Mouse (Mus musculus): ENCODE measurements around the gene Tmem51. TPM values are rescaled to one million over a fixed set of nuclear protein-coding genes. Genes with fewer than 3 reads are reported as not detected.

The Tmem51 gene
- polyA plus RNA-seq, 1 experiment from 2014 or later, result 4.0 TPM

DNA sequence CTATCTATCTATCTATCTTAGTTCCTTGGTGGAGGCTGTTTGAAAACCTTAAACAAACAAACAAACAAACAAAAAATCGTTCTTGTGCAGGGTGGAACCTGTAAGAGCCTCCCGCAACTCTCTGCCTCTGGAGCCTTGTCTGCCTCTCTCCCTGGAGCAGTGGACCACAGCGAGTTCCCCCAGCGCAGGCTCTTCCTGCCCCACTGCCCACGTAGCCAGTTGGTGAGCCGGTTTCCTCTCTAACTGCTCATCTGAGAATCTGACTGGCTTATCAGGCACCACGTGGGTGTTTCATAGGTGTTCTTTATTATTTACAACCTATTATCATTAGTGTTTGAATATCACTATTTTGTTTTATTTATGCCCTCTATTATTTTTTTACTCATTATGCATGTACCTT is 37.6 kb downstream of the Tmem51 start:
- Histone ChIP-seq H3K4me2 (ENCODE audit: low read depth, low read length) (no peak overlapping the region), H3K9ac (replicated peaks; ENCODE audit: low read depth, low read length) (no peak overlapping the region), H3K27me3 (ENCODE audit: control insufficient read depth, insufficient read depth, low read length) (no peaks in the 10 kb centered on the region; the same call in 1 of the 2 replicates), H3K9me3 (ENCODE audit: control insufficient read depth, low read length) (no peaks in the 10 kb centered on the region), H3K4me1 (ENCODE audit: control insufficient read depth, insufficient read depth, low read length) (no peaks in the 10 kb centered on the region), H3K27ac (ENCODE audit: low read depth, low read length) (no peak overlapping the region), H3K4me3 (ENCODE audit: low read depth, low read length) (no peak overlapping the region), H3K36me3 (ENCODE audit: control insufficient read depth, insufficient read depth, low read length) (no peaks in the 10 kb centered on the region)
- ATAC-seq (ENCODE audit: low read depth), result no peak
- 84% methylated on average over 7 of the region's 7 CpGs for WGBS

DNA sequence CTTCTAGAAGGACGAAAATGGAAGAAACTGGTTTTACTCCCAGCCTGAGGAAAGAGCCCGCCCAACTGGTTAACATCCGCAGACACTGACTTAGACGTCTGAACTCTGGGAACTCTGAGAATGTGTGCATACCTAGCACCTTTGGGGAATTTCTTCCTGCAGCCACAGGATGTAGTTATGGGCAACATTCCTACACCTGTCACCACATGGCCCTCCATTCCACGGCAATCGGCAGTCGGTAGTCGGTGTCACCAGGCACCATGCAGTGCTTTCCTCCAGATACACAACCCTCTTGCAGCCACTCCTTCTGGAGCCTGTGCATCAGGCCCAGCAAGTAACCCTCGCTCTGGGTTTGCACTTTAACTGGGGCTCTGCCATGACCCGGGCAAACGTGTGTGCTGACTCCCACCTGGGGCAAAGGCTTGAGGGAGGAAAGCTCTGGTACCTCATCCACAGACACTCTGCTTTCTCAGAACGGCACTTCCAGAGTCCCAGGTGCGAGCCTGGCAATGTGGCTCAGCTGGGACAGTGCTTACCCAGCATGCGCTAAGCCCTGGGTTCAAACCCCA is 38.4 kb downstream of the Tmem51 start:
- H3K36me3 ChIP-seq (ENCODE audit: control insufficient read depth, insufficient read depth, low read length), result no peaks in the 10 kb centered on the region
- no peak overlapping the region for H3K4me3 ChIP-seq (ENCODE audit: low read depth, low read length)
- no peaks in the 10 kb centered on the region for H3K9me3 ChIP-seq (ENCODE audit: control insufficient read depth, low read length)
- no peak overlapping the region for H3K27ac ChIP-seq (ENCODE audit: low read depth, low read length)
- no peaks in the 10 kb centered on the region for H3K4me1 ChIP-seq (ENCODE audit: control insufficient read depth, insufficient read depth, low read length)
- H3K4me2 ChIP-seq (ENCODE audit: low read depth, low read length), result no peak overlapping the region
- H3K27me3 ChIP-seq (ENCODE audit: control insufficient read depth, insufficient read depth, low read length), result no peaks in the 10 kb centered on the region; the same call in 1 of the 2 replicates
- no peak for ATAC-seq (ENCODE audit: low read depth)
- H3K9ac ChIP-seq (replicated peaks; ENCODE audit: low read depth, low read length), result no peak overlapping the region
- 88% methylated on average over 14 of the region's 14 CpGs for WGBS

DNA sequence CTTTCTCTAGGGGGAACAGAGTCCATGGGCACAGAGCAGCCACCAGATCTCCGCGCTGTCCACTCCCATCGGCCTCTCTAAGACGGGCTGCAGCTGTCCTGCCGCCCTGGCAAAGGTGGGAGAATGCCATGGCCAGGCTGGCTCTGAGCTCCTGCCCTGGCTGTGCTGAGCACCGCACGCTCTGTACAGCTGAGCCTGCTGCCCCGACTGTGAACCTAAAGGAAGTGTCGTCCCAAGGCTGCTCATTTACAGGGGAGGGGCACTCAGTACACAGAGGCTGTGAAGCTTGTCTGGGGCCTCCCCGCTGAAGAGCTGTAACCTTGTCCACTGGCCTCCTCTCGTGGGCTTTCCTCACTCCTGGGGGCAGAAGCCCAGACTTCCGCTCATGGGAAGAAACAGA is 39.7 kb downstream of the Tmem51 start:
- no peak for ATAC-seq (ENCODE audit: low read depth)
- WGBS, result 70% methylated on average over 12 of the region's 12 CpGs

DNA sequence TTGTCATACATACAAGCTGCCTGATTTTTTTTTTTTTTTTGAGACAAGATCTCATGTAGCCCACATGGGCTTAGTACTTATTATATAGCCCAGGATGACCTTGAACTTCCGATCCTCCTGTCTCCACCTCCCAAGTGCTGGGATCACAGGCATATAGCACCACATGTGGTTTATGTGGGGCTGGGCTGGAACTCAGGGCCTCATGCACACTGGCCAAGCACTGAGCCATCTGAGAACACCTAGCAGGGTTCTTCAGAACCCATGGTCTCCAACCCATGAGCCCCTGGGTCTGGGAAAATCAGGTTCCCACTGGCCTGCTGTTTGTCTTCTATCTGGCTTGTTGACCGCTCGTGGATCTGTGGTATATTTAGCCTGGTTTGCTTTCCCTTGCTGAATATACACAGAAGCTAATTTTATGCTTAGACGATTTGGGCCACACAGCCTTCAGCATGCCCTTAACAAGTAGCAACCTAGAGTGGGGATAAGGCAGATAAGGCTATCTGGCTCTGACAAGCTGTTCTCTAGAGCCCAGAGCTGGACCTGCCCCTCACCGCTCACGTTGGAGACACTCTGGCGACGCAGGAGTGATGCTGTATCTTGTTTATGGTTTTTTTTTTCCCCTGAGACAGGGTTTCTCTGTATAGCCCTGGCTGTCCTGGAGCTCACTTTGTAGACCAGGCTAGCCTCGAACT is 44.3 kb downstream of the Tmem51 start:
- Histone ChIP-seq H3K36me3 (ENCODE audit: control insufficient read depth, insufficient read depth, low read length) (no peaks in the 10 kb centered on the region), H3K4me2 (ENCODE audit: low read depth, low read length) (no peak overlapping the region), H3K27ac (ENCODE audit: low read depth, low read length) (no peak overlapping the region), H3K27me3 (ENCODE audit: control insufficient read depth, insufficient read depth, low read length) (no peaks in the 10 kb centered on the region; the same call in 1 of the 2 replicates), H3K9me3 (ENCODE audit: control insufficient read depth, low read length) (no peaks in the 10 kb centered on the region), H3K4me1 (ENCODE audit: control insufficient read depth, insufficient read depth, low read length) (no peaks in the 10 kb centered on the region), H3K4me3 (ENCODE audit: low read depth, low read length) (no peak overlapping the region), H3K9ac (replicated peaks; ENCODE audit: low read depth, low read length) (no peak overlapping the region)
- ATAC-seq (ENCODE audit: low read depth), result no peak
- WGBS, result 94% methylated on average over 9 of the region's 9 CpGs

More for the DNA sequence above, 39.7 kb downstream of the Tmem51 start:
- H3K36me3 ChIP-seq (ENCODE audit: control insufficient read depth, insufficient read depth, low read length), result no peaks in the 10 kb centered on the region
- H3K4me2 ChIP-seq (ENCODE audit: low read depth, low read length), result no peak overlapping the region
- no peak overlapping the region for H3K4me3 ChIP-seq (ENCODE audit: low read depth, low read length)
- H3K27ac ChIP-seq (ENCODE audit: low read depth, low read length), result no peak overlapping the region
- H3K9me3 ChIP-seq (ENCODE audit: control insufficient read depth, low read length), result no peaks in the 10 kb centered on the region
- no peaks in the 10 kb centered on the region for H3K4me1 ChIP-seq (ENCODE audit: control insufficient read depth, insufficient read depth, low read length)
- H3K9ac ChIP-seq (replicated peaks; ENCODE audit: low read depth, low read length), result no peak overlapping the region
- H3K27me3 ChIP-seq (ENCODE audit: control insufficient read depth, insufficient read depth, low read length), result no peaks in the 10 kb centered on the region; the same call in 1 of the 2 replicates

DNA sequence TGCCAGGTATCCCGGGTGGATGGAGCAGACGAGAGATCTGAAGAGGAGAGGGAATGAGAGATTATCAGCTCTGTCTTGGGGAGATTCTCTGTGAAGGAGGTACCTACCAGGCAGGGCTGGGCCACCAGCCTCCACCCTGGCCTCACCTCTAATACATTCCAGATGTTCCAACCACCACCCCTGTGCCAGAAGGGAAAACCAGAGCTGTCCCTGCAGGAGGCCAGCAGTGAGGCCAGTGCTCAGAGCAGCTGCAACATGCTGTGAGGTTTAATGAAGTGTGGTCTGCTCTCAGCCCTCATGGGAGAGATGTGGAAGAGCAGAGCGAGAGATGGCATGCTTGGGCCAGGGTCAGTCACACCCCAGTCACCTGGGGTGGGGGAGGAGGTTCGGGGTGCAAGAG is 46.2 kb downstream of the Tmem51 start:
- ATAC-seq (ENCODE audit: low read depth), result no peak
- 65% methylated on average over 4 of the region's 4 CpGs for WGBS
- no peaks in the 10 kb centered on the region for H3K4me1 ChIP-seq (ENCODE audit: control insufficient read depth, insufficient read depth, low read length)
- no peak overlapping the region for H3K4me3 ChIP-seq (ENCODE audit: low read depth, low read length)
- no peak overlapping the region for H3K4me2 ChIP-seq (ENCODE audit: low read depth, low read length)
- no peak overlapping the region for H3K27ac ChIP-seq (ENCODE audit: low read depth, low read length)
- no peaks in the 10 kb centered on the region for H3K36me3 ChIP-seq (ENCODE audit: control insufficient read depth, insufficient read depth, low read length)
- no peak overlapping the region for H3K9ac ChIP-seq (replicated peaks; ENCODE audit: low read depth, low read length)
- H3K9me3 ChIP-seq (ENCODE audit: control insufficient read depth, low read length), result no peaks in the 10 kb centered on the region
- H3K27me3 ChIP-seq (ENCODE audit: control insufficient read depth, insufficient read depth, low read length), result no peaks in the 10 kb centered on the region

DNA sequence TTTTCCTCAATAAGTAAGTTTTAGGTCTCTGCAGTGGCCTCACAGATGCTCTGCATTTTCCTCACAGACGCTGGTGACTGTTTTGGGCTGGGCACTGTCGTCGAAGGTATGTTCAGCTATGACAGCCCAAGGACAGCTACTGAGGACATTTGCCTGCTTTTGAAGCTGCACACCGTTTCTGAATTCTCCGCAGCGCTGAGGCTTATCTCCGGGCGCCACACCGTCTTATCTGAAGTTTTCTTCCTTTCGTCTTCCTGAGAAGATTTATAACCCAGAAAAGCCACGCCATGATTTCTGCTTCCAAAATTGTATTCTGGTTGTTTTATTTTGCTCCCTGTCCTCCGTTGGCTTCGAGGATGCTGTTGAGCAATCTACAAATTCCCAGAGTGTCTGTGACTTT is 55.6 kb downstream of the Tmem51 start:
- H3K4me3 ChIP-seq (ENCODE audit: low read depth, low read length), result no peak overlapping the region
- 88% methylated on average over 13 of the region's 13 CpGs for WGBS

DNA sequence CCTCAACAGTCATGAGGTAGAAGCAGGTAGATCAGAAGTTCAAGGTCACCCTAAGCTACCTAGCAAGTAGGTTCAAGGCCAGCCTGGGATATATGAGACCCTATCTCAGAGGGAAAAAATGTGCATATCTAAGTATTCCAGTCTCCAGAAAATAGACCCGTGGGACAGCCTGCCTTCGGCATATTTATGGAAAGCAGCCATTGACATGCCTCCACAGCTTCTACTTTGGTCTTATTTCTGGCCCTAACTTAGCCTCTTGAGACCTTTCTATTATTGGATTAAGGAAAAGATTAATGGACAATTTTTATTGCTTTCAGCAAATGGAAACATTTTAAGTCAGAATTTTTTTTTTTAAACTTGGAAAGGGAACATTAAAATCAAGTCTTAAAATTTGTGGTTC is 57.1 kb downstream of the Tmem51 start:
- Histone ChIP-seq H3K4me2 (ENCODE audit: low read depth, low read length) (no peak overlapping the region), H3K27ac (ENCODE audit: low read depth, low read length) (no peak overlapping the region), H3K4me1 (ENCODE audit: control insufficient read depth, insufficient read depth, low read length) (no peaks in the 10 kb centered on the region), H3K27me3 (ENCODE audit: control insufficient read depth, insufficient read depth, low read length) (no peaks in the 10 kb centered on the region), H3K9ac (replicated peaks; ENCODE audit: low read depth, low read length) (no peak overlapping the region), H3K36me3 (ENCODE audit: control insufficient read depth, insufficient read depth, low read length) (no peaks in the 10 kb centered on the region), H3K4me3 (ENCODE audit: low read depth, low read length) (no peak overlapping the region), H3K9me3 (ENCODE audit: control insufficient read depth, low read length) (no peaks in the 10 kb centered on the region)
- WGBS, result 75% methylated on average over 2 of the region's 2 CpGs
- no peak for ATAC-seq (ENCODE audit: low read depth)

More for the DNA sequence above, 55.6 kb downstream of the Tmem51 start:
- Histone ChIP-seq H3K36me3 (ENCODE audit: control insufficient read depth, insufficient read depth, low read length) (no peaks in the 10 kb centered on the region), H3K27ac (ENCODE audit: low read depth, low read length) (no peak overlapping the region), H3K4me1 (ENCODE audit: control insufficient read depth, insufficient read depth, low read length) (no peaks in the 10 kb centered on the region), H3K27me3 (ENCODE audit: control insufficient read depth, insufficient read depth, low read length) (no peaks in the 10 kb centered on the region), H3K4me2 (ENCODE audit: low read depth, low read length) (no peak overlapping the region), H3K9me3 (ENCODE audit: control insufficient read depth, low read length) (no peaks in the 10 kb centered on the region; the same call in 1 of the 2 replicates), H3K9ac (replicated peaks; ENCODE audit: low read depth, low read length) (no peak overlapping the region)
- no peak for ATAC-seq (ENCODE audit: low read depth)

DNA sequence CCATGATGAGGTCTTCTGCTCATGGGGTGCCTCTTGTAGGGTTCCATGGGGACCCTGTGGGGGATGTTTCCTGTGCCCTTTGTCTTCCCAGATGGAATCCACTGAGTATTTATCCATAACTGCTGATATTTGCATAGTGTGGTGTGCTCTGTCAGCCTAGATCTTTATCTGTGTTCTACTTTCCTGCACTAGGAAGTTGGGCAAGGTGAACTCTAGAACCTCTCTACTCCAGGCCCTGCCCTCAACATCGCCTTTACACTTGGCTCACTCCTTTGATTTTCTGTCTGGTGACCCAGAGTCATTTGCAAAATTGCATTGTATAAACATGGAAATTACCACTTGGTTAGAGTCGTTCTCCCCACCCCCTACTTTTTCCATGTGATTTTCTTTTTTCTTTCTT is 59.6 kb downstream of the Tmem51 start:
- no peak overlapping the region for H3K4me2 ChIP-seq (ENCODE audit: low read depth, low read length)
- H3K36me3 ChIP-seq (ENCODE audit: control insufficient read depth, insufficient read depth, low read length), result no peaks in the 10 kb centered on the region
- H3K9ac ChIP-seq (replicated peaks; ENCODE audit: low read depth, low read length), result no peak overlapping the region
- H3K27ac ChIP-seq (ENCODE audit: low read depth, low read length), result no peak overlapping the region
- H3K4me3 ChIP-seq (ENCODE audit: low read depth, low read length), result no peak overlapping the region
- 88% methylated on average over 2 of the region's 2 CpGs for WGBS
- H3K27me3 ChIP-seq (ENCODE audit: control insufficient read depth, insufficient read depth, low read length), result no peaks in the 10 kb centered on the region
- no peak for ATAC-seq (ENCODE audit: low read depth)
- no peaks in the 10 kb centered on the region for H3K4me1 ChIP-seq (ENCODE audit: control insufficient read depth, insufficient read depth, low read length)
- H3K9me3 ChIP-seq (ENCODE audit: control insufficient read depth, low read length), result no peaks in the 10 kb centered on the region

DNA sequence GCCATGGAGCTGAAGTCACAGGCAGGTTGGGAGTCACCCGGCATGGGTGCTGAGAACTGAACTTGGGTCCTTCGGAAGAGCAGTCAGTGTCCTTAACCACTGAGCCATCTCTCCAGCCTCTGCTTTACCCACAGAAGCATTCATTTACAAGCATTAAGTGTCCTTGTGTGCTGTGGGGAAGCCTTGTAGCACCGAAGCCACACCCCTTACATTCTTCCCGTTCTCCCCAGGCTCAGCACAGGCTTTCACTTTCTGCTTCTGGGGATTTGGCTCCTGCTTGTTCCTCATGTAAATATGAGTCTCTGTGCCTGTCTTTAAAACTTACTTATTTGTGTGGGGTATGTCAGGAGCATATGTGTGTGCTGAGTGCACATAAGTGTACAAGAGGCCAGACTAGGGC is 60.9 kb downstream of the Tmem51 start:
- H3K4me2 ChIP-seq (ENCODE audit: low read depth, low read length), result no peak overlapping the region
- no peaks in the 10 kb centered on the region for H3K4me1 ChIP-seq (ENCODE audit: control insufficient read depth, insufficient read depth, low read length)
- H3K27me3 ChIP-seq (ENCODE audit: control insufficient read depth, insufficient read depth, low read length), result no peaks in the 10 kb centered on the region
- no peak for ATAC-seq (ENCODE audit: low read depth)
- no peak overlapping the region for H3K27ac ChIP-seq (ENCODE audit: low read depth, low read length)
- H3K36me3 ChIP-seq (ENCODE audit: control insufficient read depth, insufficient read depth, low read length), result no peaks in the 10 kb centered on the region
- WGBS, result 83% methylated on average over 4 of the region's 4 CpGs
- H3K4me3 ChIP-seq (ENCODE audit: low read depth, low read length), result no peak overlapping the region
- H3K9ac ChIP-seq (replicated peaks; ENCODE audit: low read depth, low read length), result no peak overlapping the region
- H3K9me3 ChIP-seq (ENCODE audit: control insufficient read depth, low read length), result no peaks in the 10 kb centered on the region

Measured in neural tube, embryonic 14.5 days (tissue).